Mouse (Mus musculus): Measurements from ENCODE around the gene Aim2.

- TF ChIP-seq EP300 (IDR thresholded peaks at IDR 0.05; ENCODE audit: low read depth) = no peak
- TF ChIP-seq CTCF (IDR thresholded peaks at IDR 0.05; ENCODE audit: low read depth) = peak; percentile 88
These were observed 26.7 kb upstream of the Aim2 start for GRCm38 (mm10) chr1:173323839-173324585.

Measured in liver, postnatal 0 days (tissue).